Mouse (Mus musculus) forebrain, embryonic 11.5 days (tissue): ENCODE measurements around the gene Atp6ap1l. TPM values are rescaled to one million over a fixed set of nuclear protein-coding genes. Genes with fewer than 3 reads are reported as not detected.
"Not testable (repeated sequence)": the region's sequence is repeated elsewhere in the genome, so short reads cannot be mapped to it uniquely, and the experiment has no call there.

Source experiments
- ATAC-seq: fragments of 200-750 bp; cut with Nextera tagmentation; replicated peaks from 2 replicates; pipeline ENCODE4 v1.8.0; 2017; ENCODE audit warnings: moderate TSS enrichment; ENCODE audit not compliant: low FRiP score
- DNase-seq: peaks from one replicate; pipeline ENCODE4 v3.0.0-alpha.2; 2017; ENCODE audit warnings: low spot score
- H3K27ac ChIP-seq: fragments of 300-500 bp; sonication (generic); 2 replicates; pipeline ENCODE4 v1.5.1; 2014; ENCODE audit warnings: low read depth, low read length
- H3K27me3 ChIP-seq: fragments of 300-500 bp; sonication (generic); 2 replicates; pipeline ENCODE4 v1.6.1; 2014; ENCODE audit warnings: mild to moderate bottlenecking, low read length, mixed read lengths; ENCODE audit not compliant: control insufficient read depth, insufficient read depth
- H3K36me3 ChIP-seq: fragments of 300-500 bp; sonication (generic); 2 replicates; pipeline ENCODE4 v1.6.1; 2014; ENCODE audit warnings: mild to moderate bottlenecking, low read length, moderate library complexity, mixed read lengths; ENCODE audit not compliant: control insufficient read depth, insufficient read depth
- H3K4me1 ChIP-seq: fragments of 300-500 bp; sonication (generic); replicated peaks from 2 replicates; pipeline ENCODE4 v1.6.1; 2014; ENCODE audit warnings: low read length, mixed read lengths; ENCODE audit not compliant: control insufficient read depth, insufficient read depth
- H3K4me2 ChIP-seq: fragments of 300-500 bp; sonication (generic); 2 replicates; pipeline ENCODE4 v1.6.1; 2014; ENCODE audit warnings: low read depth, mild to moderate bottlenecking, low read length, moderate library complexity, mixed read lengths; ENCODE audit not compliant: severe bottlenecking
- H3K4me3 ChIP-seq: fragments of 300-500 bp; sonication (generic); 2 replicates; pipeline ENCODE4 v1.5.1; 2014; ENCODE audit warnings: low read depth, low read length
- H3K9ac ChIP-seq: fragments of 300-500 bp; sonication (generic); 2 replicates; pipeline ENCODE4 v1.6.1; 2014; ENCODE audit warnings: low read length
- H3K9me3 ChIP-seq: fragments of 300-500 bp; sonication (generic); 2 replicates; pipeline ENCODE4 v1.6.1; 2016; ENCODE audit warnings: low read length, mixed read lengths; ENCODE audit not compliant: control insufficient read depth
- WGBS: fragments of 180-500 bp; shearing (Covaris S2); extraction: QIAGEN DNeasy Blood & Tissue Kit; methylation state at CpG from one replicate; pipeline ENCODE4 v1.1.7; 2014; 5-methylcytosine and 5-hydroxymethylcytosine counted together
- polyA plus RNA-seq: library from polyadenylated mRNA; unstranded; fragments of >200 nt; fragmentation: Nextera tagmentation; extraction: Ambion mirVana; gene quantifications from 2 replicates; pipeline ENCODE4 v1.2.1, GENCODE M21; 2014

Atp6ap1l gene
- 0.45 and 1.3 TPM in 2 replicates for polyA plus RNA-seq

GRCm38 (mm10) chr13:90905176-90905575 lies at the start of gene Atp6ap1l:
Gene Atp6ap1l (minus strand): TSS chr13:90905355.
- Histone ChIP-seq H3K4me1 (no peaks in the 10 kb centered on the region), H3K4me3 (no peak within 1 kb of the TSS), H3K27me3 (no peaks in the 10 kb centered on the region), H3K9ac (no peak within 1 kb of the TSS), H3K36me3 (no peaks in the 10 kb centered on the region), H3K4me2 (no peak within 1 kb of the TSS), H3K9me3 (no peaks in the 10 kb centered on the region), H3K27ac (no peak within 1 kb of the TSS)
- DNase-seq (no peak), ATAC-seq (no peak)
- 89% methylated on average over 5 of the region's 5 CpGs for WGBS

GRCm38 (mm10) chr13:90939600-90939999 lies 34.4 kb upstream of the Atp6ap1l start:
- Histone ChIP-seq H3K4me1 (no peaks in the 10 kb centered on the region), H3K9me3 (no peaks in the 10 kb centered on the region), H3K27ac (no peak overlapping the region), H3K9ac (no peak overlapping the region), H3K4me3 (no peak overlapping the region), H3K4me2 (no peak overlapping the region), H3K36me3 (no peaks in the 10 kb centered on the region), H3K27me3 (no peaks in the 10 kb centered on the region)
- ATAC-seq = no peak
- WGBS = 83% methylated on average over 5 of the region's 5 CpGs
- no peak for DNase-seq

GRCm38 (mm10) chr13:90939192-90939591 lies 34.0 kb upstream of the Atp6ap1l start:
- Histone ChIP-seq H3K27me3 (no peaks in the 10 kb centered on the region), H3K4me2 (no peak overlapping the region), H3K36me3 (no peaks in the 10 kb centered on the region), H3K4me3 (no peak overlapping the region), H3K9ac (no peak overlapping the region), H3K4me1 (no peaks in the 10 kb centered on the region), H3K27ac (no peak overlapping the region), H3K9me3 (no peaks in the 10 kb centered on the region)
- DNase-seq (no peak), ATAC-seq (no peak)
- WGBS = 59% methylated on average over 6 of the region's 6 CpGs

GRCm38 (mm10) chr13:90935852-90936251 lies 30.7 kb upstream of the Atp6ap1l start:
- 86% methylated on average over 7 of the region's 7 CpGs for WGBS

DNA sequence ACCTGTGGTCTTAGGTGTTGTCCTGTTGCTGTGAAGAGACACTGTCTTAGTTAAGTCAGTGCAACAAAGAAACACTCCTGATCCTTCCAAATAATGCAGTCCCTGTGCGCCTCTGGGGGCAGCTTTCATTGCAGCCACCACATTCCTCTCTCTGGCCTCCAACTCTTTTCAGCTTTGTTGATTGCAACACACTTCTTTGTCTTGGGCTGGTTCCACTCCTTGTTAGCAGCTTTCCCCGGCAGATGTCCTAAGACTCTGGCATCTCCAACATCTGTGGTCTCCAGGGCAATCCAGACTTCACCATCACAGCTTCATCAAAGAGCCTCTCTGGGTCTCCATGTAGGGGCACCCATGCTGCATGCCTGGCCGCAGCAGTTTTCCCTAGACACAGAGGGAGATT lies 28.1 kb upstream of the Atp6ap1l start:
- 0 out of 2 replicates have a peak, but pooled peaks cover 2% of the 10 kb centered on the region for H3K4me1 ChIP-seq
- no peak overlapping the region for H3K27ac ChIP-seq
- no peaks in the 10 kb centered on the region for H3K27me3 ChIP-seq
- no peaks in the 10 kb centered on the region for H3K36me3 ChIP-seq
- DNase-seq = no peak
- ATAC-seq = no peak
- no peak overlapping the region for H3K9ac ChIP-seq
- H3K4me3 ChIP-seq = no peak overlapping the region
- no peak overlapping the region for H3K4me2 ChIP-seq
- WGBS = 60% methylated on average over 3 of the region's 3 CpGs
- H3K9me3 ChIP-seq = no peaks in the 10 kb centered on the region

More at GRCm38 (mm10) chr13:90935852-90936251, 30.7 kb upstream of the Atp6ap1l start:
- Histone ChIP-seq H3K4me1 (0 out of 2 replicates have a peak, but pooled peaks cover 2% of the 10 kb centered on the region), H3K36me3 (no peaks in the 10 kb centered on the region), H3K27me3 (no peaks in the 10 kb centered on the region), H3K4me3 (no peak overlapping the region), H3K9ac (no peak overlapping the region), H3K4me2 (no peak overlapping the region), H3K9me3 (no peaks in the 10 kb centered on the region), H3K27ac (no peak overlapping the region)
- ATAC-seq (no peak), DNase-seq (no peak)

DNA sequence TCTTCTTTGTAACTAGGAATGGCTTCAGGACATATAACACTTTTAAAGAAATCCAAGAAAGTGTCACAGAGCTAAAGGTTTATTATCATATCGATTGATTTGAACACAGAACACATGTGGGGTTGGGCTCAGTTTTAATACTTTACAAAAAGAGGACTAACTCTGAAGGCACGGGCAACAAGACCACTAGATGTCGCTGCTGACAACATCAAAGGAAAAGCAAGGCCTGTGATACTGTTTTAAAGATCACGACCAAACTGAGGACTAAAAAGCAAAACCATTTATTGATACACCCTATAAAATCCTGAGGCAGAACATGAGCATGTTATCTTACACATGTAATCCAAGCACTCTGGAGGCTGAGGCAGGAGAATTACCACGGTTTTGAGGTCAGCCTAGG lies 24.7 kb upstream of the Atp6ap1l start:
- H3K27me3 ChIP-seq = no peaks in the 10 kb centered on the region
- H3K4me3 ChIP-seq = no peak overlapping the region
- 0 out of 2 replicates have a peak, but pooled peaks cover 2% of the 10 kb centered on the region for H3K4me1 ChIP-seq
- no peak overlapping the region for H3K27ac ChIP-seq
- H3K9ac ChIP-seq = no peak overlapping the region
- H3K4me2 ChIP-seq = no peak overlapping the region
- WGBS = 22% methylated on average over 5 of the region's 5 CpGs
- no peaks in the 10 kb centered on the region for H3K9me3 ChIP-seq
- DNase-seq (peak; percentile 66), ATAC-seq (0 out of 2 replicates have a peak, but pooled peaks have one; percentile 31)
- peaks cover 15% of the 10 kb centered on the region for H3K36me3 ChIP-seq

GRCm38 (mm10) chr13:90928266-90928665 lies 23.1 kb upstream of the Atp6ap1l start:
- H3K4me1 ChIP-seq, DNase-seq, H3K4me2 ChIP-seq, H3K9ac ChIP-seq, H3K4me3 ChIP-seq, H3K27me3 ChIP-seq, H3K9me3 ChIP-seq, ATAC-seq, H3K27ac ChIP-seq: not testable (repeated sequence)
- H3K36me3 ChIP-seq = peaks cover 15% of the 10 kb centered on the region
- 95% methylated on average over 9 of the region's 10 CpGs for WGBS

- H3K4me2 ChIP-seq = no peak overlapping the region
- ATAC-seq = no peak
- no peak overlapping the region for H3K9ac ChIP-seq
- no peak overlapping the region for H3K27ac ChIP-seq
- DNase-seq = no peak
- WGBS = 81% methylated on average over 5 of the region's 5 CpGs
- H3K4me1 ChIP-seq = no peaks in the 10 kb centered on the region
- H3K4me3 ChIP-seq = no peak overlapping the region
- H3K9me3 ChIP-seq = no peaks in the 10 kb centered on the region
- H3K36me3 ChIP-seq = peaks cover 15% of the 10 kb centered on the region
- H3K27me3 ChIP-seq = no peaks in the 10 kb centered on the region
These were observed 21.9 kb upstream of the Atp6ap1l start for GRCm38 (mm10) chr13:90926938-90927633.
